Mouse (Mus musculus) liver, adult (tissue): ENCODE results near the gene Rbfox1.

Experiments
- GATA4 ChIP-seq: IDR thresholded peaks from 2 replicates; pipeline ENCODE4 v1.6.1; 2014; ENCODE audit warnings: mild to moderate bottlenecking, low read length; ENCODE audit not compliant: insufficient replicate concordance

Gene Rbfox1

DNA sequence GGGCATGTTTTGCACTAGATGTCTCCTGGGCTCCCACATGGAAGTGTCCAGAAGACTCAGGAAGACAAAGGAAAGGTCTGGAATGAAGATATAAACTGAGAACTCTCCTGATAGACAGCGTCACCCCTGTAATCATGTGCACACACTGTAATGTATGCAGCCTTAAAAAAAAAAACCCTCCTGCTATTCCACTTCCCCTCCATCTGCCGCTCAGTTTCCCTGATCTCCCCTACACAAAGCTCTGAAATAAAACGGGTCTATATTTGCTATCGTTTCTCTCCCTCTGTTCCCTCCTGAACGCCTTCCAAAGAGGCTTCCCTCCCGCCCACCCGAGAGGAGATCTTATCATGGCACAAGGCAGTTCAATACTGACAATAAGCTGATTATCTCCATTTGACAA is 151.9 kb downstream of the Rbfox1 start:
- no peak for TF ChIP-seq GATA4

DNA sequence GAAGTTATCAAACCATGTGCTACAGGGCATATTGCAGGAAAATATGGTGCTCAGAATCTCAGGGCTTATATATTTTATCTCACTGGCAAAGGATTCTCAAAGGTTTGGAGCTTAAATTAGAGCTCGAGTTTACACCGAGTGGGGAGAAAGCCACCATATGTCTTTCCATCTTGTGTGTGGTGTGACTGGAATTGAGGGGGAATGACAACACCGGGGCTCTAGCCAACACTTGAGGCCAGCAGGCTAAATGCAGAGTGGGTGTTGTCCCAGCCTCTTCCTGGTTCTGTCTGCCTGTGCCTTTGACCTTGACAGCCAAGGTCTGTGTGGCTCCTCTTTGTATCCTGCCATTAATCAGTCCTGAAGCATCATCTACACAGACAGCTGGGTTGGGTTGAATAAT is 157.6 kb downstream of the Rbfox1 start:
- TF ChIP-seq GATA4: no peak

DNA sequence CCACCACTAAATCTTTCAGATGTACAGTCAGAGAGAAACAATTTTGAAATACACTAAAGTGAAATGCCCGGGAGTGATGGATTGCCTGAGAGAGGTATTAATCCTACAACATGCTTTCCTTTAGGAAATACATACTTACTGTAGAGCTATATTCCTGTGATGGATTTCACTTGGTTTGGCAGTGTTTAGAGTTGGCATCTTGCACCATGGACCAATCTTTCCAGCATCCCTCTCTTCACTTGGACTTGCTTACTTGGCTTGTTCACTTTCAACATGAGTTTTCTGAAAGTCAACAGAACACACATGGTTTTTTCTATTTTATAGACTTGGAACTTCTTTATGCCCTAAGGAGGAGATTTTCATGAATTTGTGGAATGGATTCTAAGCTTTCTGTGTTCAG is 163.4 kb downstream of the Rbfox1 start:
- TF ChIP-seq GATA4: no peak

DNA sequence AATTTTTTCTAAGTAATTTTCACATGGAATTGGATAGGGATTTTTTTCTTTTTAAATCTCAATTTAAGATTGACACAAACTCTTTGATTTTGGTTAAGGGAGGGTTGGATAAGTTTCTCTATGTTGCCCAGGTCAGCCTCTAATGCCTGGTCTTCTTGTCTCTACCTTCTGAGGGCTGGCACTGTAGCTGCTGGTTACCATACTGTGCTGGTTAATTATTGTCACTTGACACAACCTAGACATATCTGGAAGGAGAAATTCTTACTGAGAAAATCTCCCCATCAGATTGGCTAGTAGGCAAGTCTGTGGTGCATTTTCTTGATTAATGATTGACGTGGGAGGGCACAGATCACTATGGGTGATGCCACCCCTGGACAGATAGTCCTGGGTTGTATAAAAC is 177.3 kb downstream of the Rbfox1 start:
- TF ChIP-seq GATA4: no peak

DNA sequence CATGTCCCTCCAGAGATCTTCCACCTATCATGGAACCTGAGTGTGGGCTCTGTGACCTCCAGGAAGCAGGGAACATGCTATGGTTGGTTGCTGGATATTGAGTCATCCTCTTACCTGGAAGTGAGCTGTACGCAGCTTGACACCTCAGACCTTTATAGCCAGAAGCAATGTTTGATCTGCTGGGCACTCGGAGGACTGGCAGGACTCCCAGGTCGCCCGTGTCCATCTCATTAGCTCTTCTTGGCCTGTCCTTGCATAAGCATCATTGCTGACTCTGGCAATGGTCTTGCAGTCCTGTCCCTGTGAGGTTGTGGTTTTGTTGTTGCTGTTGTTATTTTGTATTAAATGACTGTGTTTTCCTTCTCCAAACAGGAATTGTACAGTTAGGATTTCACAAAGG is 180.3 kb downstream of the Rbfox1 start:
- no peak for TF ChIP-seq GATA4

DNA sequence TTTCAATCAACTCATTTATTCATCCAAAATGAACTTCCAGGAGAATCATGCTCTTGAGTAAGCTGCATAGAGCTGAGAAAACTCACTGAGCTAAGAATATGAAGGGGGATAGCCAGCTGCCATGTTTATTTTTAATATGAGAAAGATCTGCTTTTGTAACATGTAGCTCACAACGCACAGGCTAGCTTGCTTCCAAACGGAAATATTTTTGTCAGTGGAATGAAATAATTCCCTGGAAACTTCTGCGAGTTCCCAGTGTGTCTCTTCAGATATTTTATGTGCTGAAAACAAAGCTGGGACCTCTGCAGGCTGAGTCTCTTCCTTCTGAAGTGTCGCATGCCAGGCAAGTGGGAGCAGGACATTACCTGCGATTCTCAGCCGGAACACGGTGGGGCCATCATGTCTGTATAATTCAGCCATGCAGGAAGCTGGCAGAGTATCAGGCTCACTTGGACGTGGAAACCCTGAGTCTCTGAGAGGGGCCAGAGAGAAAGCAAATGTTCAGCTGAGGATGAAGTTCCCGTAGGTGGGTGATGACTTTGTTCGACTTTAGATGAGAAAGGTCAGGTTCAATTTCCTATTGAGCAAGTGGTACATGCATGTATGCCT is 190.4 kb downstream of the Rbfox1 start:
- TF ChIP-seq GATA4: no peak

DNA sequence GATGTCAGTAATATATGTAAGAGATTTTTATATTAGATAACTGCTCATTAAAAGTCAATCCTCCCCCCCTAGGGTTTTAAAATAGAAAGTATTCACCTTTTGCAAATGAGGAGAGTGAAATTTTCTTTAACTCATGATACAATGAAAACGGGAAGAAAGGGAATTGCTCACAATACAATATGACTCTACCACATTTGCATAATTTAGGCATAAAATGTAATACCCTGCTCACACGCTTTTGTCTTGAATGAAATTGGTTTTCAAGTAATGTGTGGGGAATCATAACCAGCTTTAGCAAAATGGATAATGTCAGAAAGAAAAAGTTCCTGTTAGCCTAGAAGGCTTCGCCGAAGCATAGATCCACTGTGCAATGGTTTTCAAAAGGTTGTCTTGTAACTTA is 193.9 kb downstream of the Rbfox1 start:
- no peak for TF ChIP-seq GATA4

DNA sequence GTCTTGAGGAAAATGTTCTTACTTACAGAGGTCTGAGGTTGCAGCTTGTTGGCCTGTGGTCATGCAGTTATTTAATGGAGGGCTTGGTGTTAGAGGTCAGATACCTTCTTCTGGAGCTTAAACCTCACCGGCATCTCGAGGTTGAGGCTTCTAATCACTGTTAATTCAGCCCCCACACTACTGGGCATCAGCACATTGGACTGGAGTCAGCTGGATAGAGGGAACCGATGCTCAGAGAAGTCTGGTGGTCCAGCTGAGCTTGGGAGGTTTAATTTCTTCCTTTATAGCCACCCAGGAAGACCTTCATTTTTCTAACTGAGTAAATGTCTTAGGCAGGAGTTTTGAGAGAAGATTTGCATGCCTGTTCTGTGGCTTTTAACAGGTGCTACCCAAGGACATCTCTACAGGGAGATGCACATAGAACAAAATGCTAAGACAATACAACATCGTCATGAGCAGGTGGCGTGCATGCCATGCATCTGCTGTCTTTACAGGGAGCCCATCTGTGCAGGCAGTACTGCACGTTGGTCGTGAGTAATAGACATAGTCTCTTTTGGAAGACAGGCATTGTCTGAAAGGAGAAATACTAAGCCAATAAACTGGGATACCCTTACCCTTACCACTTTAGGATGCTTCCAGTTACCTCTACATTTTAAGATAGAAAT is 199.7 kb downstream of the Rbfox1 start:
- no peak for TF ChIP-seq GATA4

DNA sequence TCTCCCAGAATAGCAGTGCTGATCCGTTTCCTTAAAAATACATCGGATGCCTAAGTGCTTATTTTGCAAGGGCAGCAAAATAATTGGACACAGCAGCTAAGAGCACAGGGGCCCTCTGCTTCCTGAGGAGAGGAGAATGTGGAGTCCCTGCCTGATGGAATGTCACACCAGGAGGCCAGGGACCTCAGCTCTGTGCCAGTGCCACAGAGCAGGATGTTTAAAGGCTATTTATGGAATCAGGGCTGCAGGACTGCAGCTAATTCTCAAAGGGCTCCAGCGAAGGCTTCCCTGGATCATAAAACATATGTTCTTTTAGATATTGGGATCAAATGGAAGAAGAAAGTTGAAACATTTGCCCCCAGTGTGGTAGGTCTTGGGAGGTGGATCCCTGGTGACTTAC is 201.0 kb downstream of the Rbfox1 start:
- no peak for TF ChIP-seq GATA4

DNA sequence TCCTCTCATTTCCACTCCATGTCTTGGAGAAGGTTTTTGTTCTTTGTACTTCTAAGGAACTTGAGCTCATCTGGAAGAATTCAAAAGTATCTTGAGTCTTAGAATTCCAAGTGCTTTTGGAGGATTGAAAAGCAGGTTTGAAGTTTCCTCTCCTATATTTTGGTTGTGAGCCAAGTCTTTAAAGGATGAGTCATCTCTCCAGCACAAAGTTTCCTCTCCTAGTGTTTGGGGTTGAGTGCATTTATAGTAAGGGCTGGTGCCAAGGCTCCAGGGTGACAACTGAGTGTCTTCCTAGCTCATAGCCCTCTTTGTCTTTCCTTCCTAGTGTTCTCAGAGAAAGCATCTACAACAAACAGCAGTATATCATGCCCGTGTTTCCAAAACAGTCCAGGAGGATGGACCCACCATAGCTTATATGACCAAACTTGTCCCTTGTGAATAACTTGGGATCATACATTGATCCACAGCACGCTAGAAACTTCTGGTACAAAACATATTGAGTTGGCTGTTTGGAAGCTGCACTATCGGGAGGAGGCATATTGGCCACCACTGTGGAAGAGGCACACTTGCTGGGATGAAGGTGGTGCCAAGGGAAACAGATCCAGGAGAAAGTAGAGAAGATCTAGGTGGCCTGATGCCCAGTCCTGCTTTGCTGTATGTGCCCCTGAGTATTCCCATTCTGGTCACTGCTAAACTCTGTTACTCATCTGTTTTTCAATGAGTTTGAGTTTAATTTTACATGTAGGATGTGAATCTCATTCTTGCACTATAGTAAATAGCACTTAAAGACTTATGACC is 206.4 kb downstream of the Rbfox1 start:
- no peak for TF ChIP-seq GATA4

DNA sequence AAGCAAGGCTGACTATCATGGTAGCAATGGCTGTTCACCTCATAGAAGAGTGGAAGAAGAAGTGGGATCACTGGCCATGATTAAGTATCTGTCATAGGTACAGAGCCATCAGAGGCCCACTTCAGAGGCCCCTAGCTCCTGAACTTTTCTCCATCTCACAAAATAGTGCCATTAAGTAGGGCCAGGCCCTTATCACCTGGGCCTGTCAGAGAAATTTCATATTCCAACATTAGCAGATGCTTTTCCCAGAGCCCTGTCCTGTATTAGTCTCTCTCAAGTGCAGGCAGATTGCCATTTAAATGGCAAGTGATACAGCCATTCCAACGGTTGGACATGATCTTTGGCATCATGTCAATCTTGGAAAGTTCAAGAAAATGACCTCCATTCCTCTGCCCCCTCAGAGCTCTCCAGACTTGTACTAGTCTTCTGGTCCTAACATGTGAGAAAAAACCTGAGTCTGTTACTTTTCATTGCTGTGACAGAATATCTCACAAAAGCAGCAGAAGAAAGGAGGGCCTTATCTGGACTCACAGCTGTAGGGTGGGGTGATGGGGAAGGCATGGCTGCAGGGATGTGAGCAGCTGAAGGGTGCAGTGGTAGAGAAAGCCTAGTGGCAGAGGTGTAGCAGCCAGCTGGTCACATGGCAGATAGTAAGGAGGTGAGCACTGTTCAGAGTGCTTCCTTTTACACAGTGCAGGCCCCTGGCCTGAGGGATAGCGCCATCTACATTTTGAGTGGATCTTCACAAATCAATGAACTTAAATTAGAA is 210.6 kb downstream of the Rbfox1 start:
- no peak for TF ChIP-seq GATA4

DNA sequence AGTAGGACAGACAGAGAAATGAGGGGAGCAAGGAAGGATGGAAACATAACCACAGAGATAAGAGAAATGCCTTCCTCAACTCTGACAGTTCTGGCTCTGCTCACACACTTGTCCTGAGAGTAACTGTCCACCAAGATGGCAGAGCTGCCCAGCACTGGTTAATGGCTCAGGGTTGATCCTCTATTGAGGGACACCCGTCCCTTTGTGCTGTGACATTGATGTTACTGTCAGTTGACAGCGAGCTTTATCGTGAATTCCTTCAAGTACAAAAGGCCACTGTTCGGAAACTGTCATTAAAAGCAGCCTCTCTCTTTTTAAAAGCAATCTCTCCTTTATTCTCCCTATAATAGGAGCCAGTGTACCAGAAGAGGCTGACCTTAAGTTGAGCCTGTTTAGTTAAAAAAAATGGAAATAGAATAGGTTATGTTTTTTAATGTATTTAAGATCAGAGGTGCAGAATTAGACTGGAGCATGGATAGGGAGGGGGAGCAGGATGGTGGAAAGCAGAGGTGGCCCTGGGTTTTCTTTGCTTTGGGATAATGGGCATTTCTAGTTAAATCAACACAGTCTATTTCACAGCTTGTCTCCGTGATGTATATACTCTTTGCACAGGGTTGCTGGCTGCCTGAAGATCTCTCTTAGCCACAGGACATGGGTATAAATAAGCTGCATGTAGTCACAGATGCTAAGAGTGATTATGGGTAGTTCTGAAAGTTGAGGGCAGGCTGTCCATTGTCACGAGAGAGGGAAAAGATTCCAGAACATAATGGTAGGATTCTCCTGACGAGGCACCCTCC is 212.3 kb downstream of the Rbfox1 start:
- TF ChIP-seq GATA4: no peak

DNA sequence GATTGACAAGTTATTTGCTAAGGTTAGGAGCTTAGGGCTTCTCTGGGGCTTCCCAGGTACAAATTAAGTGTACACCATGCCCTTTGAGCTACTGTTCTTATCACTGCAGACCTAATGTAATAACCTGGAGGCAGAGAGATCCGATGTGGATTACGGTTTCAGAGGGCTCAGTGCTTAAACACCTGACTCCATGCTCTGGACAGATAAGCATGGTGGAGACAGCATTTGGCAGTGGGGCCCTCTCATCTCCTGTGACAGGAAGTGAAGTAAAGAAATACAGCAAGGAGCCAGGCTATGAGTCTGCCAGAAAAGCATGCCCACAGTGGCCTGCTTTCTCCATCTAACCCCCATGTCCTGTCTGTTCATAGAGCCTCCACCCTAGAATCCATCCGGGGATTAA is 213.0 kb downstream of the Rbfox1 start:
- no peak for TF ChIP-seq GATA4

DNA sequence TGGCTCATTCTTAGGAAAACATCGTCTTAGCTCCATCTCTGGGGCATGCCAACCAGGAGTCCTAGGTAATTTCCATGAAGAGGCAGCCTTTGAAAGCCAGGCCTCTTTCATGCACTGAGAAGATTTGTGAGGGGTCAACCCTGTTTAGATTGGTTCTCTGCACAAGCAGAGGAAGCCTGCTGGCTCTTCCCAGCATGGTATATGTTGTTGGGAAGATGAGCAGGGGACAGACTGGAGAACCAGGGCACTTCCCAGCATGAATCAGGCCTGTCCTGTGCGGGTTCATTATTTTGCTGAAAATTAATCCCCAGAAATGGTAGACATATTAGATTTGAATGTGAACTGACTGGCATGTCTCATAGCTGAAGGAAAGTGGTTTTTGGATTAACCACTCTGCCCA is 214.4 kb downstream of the Rbfox1 start:
- TF ChIP-seq GATA4: no peak

DNA sequence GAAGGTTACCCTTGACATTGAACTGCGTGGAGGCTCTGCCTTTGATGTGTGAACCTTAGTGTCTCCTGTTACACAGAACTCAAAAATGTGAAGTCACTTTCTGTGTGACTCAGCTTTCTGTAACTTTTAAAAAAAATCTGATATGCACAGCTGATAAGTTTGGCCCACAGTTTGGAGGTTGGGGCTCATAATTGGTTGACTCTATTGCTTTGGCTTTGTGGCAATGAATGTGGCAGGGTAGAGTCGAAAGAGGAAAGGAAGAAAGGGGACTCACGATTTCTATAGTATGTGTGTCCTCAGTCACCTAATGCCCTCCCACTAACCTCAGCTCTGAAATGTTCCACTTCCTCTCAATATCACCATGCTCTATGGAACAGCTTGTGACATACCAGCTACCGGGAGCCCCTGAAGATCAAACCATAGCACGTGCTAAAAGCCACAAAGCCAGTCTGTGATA is 215.3 kb downstream of the Rbfox1 start:
- TF ChIP-seq GATA4: no peak
